Comparison of ENCODE assay signal across 10 mouse cellular contexts in the genomic region with DNA sequence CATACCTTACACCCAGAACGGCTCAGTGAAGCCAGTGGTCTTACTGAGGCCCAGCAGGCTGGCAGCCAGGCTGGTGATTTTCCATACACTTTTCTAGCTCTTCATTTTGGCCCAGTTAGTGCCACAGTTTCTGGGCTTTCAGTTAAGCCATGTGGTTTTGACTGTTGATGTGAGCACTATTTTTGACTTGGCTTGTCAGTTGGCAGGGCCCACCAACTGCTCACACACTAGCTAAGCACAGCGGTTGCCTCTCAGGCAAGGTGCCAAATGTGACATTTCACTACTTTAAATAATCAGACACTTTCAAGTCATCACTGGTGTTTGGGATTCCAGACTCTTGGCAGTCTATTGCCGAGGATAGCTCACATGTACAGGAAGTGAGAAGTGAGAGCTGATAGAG.
DNase-seq lines count a peak whose midpoint lies in the region; ATAC-seq and TF ChIP-seq lines count a peak whose summit lies in the region.
"Had no signal": no experiment of that assay in that cellular context is flagged by ENCODE, and none has a peak within 500 bp of the region (broad histone marks: within the 10 kb centered on the region; RNA-seq: fewer than 3 reads in every experiment).

No protein-coding gene starts in this region.

- no peaks in the 10 kb centered on the region for H3K9me3 ChIP-seq in heart, embryonic 12.5 days (replicated peaks)
- no peaks in the 10 kb centered on the region for H3K9me3 ChIP-seq in kidney, embryonic 16.5 days (ENCODE audit: low read length)
- H3K9me3 ChIP-seq: midbrain, embryonic 15.5 days had no signal

- H3K27ac ChIP-seq in heart, embryonic 12.5 days (ENCODE audit: poor library complexity, severe bottlenecking), result peak overlapping the region; percentile 70; the same call in 1 of the 2 replicates
- no peak overlapping the region for H3K27ac ChIP-seq in left cerebral cortex, adult 2 months
- H3K27ac ChIP-seq in kidney, embryonic 16.5 days (ENCODE audit: low read length), result no peak overlapping the region
- H3K27ac ChIP-seq: midbrain, embryonic 15.5 days had no signal

- H3K4me1 ChIP-seq in heart, embryonic 12.5 days (replicated peaks), result no peaks in the 10 kb centered on the region
- no peaks in the 10 kb centered on the region for H3K4me1 ChIP-seq in kidney, embryonic 16.5 days (ENCODE audit: insufficient read depth, low read length)
- H3K4me1 ChIP-seq: midbrain, embryonic 15.5 days had no signal

- peak; percentile 5 for DNase-seq in NIH3T3 (ENCODE audit: low read depth)
- peak; percentile 63 for DNase-seq in cerebellum, adult 11 months
- DNase-seq in left cerebral cortex, adult 2 months (ENCODE audit: extremely low spot score in 1 of 2, low spot score in 2 of 2), result peak; percentile 45 to 54
- no peak for DNase-seq in gastrocnemius, postnatal 36 days
- DNase-seq in ovary, postnatal 36 days (ENCODE audit: low spot score), result no peak
- DNase-seq in adrenal gland, adult 2 months, result no peak
- DNase-seq: thymus, postnatal 25 days had no signal

- no peak for ATAC-seq in heart, embryonic 12.5 days (ENCODE audit: insufficient number of reproducible peaks, low FRiP score)
- ATAC-seq in kidney, embryonic 16.5 days (ENCODE audit: low FRiP score, low TSS enrichment), result no peak
- ATAC-seq: midbrain, embryonic 15.5 days had no signal

- TF ChIP-seq CTCF in left cerebral cortex, adult 2 months (IDR thresholded peaks at IDR 0.05), result no peak

- no peak overlapping the region for H3K4me3 ChIP-seq in heart, embryonic 12.5 days
- H3K4me3 ChIP-seq in left cerebral cortex, adult 2 months, result no peak overlapping the region
- H3K4me3 ChIP-seq in kidney, embryonic 16.5 days (ENCODE audit: low read length), result no peak overlapping the region
- H3K4me3 ChIP-seq: midbrain, embryonic 15.5 days had no signal

- no peak overlapping the region for H3K9ac ChIP-seq in heart, embryonic 12.5 days
- H3K9ac ChIP-seq in kidney, embryonic 16.5 days (replicated peaks; ENCODE audit: low read length), result no peak overlapping the region
- H3K9ac ChIP-seq: midbrain, embryonic 15.5 days had no signal

- H3K36me3 ChIP-seq in heart, embryonic 12.5 days, result no peaks in the 10 kb centered on the region
- H3K36me3 ChIP-seq in kidney, embryonic 16.5 days (ENCODE audit: insufficient read depth, low read length), result no peaks in the 10 kb centered on the region
- H3K36me3 ChIP-seq: midbrain, embryonic 15.5 days had no signal

- no peak overlapping the region for H3K4me2 ChIP-seq in heart, embryonic 12.5 days
- no peak overlapping the region for H3K4me2 ChIP-seq in kidney, embryonic 16.5 days (replicated peaks; ENCODE audit: low read depth, low read length)
- H3K4me2 ChIP-seq: midbrain, embryonic 15.5 days had no signal

- H3K27me3 ChIP-seq in heart, embryonic 12.5 days (replicated peaks), result no peaks in the 10 kb centered on the region
- H3K27me3 ChIP-seq in kidney, embryonic 16.5 days (ENCODE audit: insufficient read depth, low read length), result no peaks in the 10 kb centered on the region
- H3K27me3 ChIP-seq: midbrain, embryonic 15.5 days had no signal

- 37% methylated on average over 3 of the region's 3 CpGs for WGBS in heart, embryonic 12.5 days
- 66% methylated on average over 3 of the region's 3 CpGs for WGBS in kidney, embryonic 16.5 days

- intact Hi-C loops in left cerebral cortex, adult 2 months (cut with DNase I), result no loop called here
- intact Hi-C loops in gastrocnemius, postnatal 36 days (cut with DNase I), result no loop called here

Comparison
In these comparisons a context has a peak if more than half of its experiments do, and no peak if none do; other contexts are left out.
1. DNase-seq: peak in NIH3T3 (single experiment), cerebellum, adult 11 months (single experiment) and left cerebral cortex, adult 2 months (2 of 2); none in gastrocnemius, postnatal 36 days (0 of 2), ovary, postnatal 36 days (single experiment) and adrenal gland, adult 2 months (single experiment).